Comparison of ENCODE assay signal across 9 mouse cellular contexts in the genomic region with DNA sequence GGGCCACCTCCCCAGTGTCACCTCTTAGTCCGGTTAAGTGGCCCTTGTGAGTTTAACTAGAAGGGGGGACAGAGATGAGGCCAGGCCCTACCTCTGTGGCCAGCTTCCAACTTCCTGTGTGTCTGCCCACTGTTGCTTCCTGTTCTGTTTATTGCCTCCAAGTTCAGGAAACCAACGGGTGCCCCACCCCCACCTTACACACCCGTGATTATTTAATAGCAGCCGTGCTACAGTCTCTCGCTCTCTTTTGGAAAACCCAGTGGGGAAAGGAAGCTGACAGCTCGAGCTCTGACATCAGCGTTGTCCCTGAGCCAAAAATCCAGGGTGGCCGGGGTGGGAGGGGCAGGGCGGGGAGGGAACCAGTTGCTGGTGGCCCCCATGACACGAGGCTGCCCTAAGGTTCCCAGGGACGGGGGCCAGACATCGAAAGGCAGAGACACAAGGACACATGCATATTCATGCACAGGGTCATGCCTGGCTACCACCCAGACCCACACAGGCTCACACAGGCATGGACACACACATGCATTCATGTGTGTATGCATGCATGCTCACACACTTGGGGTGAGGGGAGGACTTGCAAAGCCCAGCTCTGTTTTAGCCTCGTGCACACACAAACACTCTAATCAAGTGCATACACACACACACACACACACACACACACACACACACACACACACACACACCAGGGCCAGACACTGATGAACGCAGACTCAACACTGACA. TPM values are rescaled to one million over a fixed set of nuclear protein-coding genes. Genes with fewer than 3 reads are reported as not detected.
DNase-seq lines count a peak whose midpoint lies in the region; ATAC-seq lines count a peak whose summit lies in the region.
"Had no signal": no experiment of that assay in that cellular context is flagged by ENCODE, and none has a peak within 500 bp of the region (broad histone marks: within the 10 kb centered on the region; RNA-seq: fewer than 3 reads in every experiment).

No protein-coding gene starts in this region.

- peaks cover 44% of the 10 kb centered on the region for H3K4me1 ChIP-seq in kidney, embryonic 16.5 days (ENCODE audit: insufficient read depth, low read length)

- 0 out of 2 replicates have a peak overlapping the region, but pooled peaks have one; percentile 22 for H3K9ac ChIP-seq in kidney, embryonic 16.5 days (replicated peaks; ENCODE audit: low read length)

- no peak overlapping the region for H3K4me3 ChIP-seq in kidney, embryonic 16.5 days (ENCODE audit: low read length)

- H3K4me2 ChIP-seq in kidney, embryonic 16.5 days (replicated peaks; ENCODE audit: low read depth, low read length), result peak overlapping the region; percentile 26; the same call in 1 of the 2 replicates

- H3K9me3 ChIP-seq in kidney, embryonic 16.5 days (ENCODE audit: low read length), result no peaks in the 10 kb centered on the region

- H3K27me3 ChIP-seq in kidney, embryonic 16.5 days (ENCODE audit: insufficient read depth, low read length), result peaks cover 7% of the 10 kb centered on the region

- peak; percentile 65 for DNase-seq in adrenal gland, postnatal 10 days
- no peak for DNase-seq in adrenal gland, postnatal 4 days (ENCODE audit: low spot score in 2 of 2)
- peak; percentile 67 for DNase-seq in CD4-positive helper T cell, adult 2 months (ENCODE audit: low read depth, low spot score)
- peak; percentile 40 for DNase-seq in gastrocnemius, postnatal 25 days
- peak; percentile 57 for DNase-seq in lung, postnatal 25 days (ENCODE audit: low spot score)
- DNase-seq in c-Kit-positive CD71-positive TER-119-positive erythroid progenitor cells, embryonic 14.5 days (ENCODE audit: low spot score), result no peak
- DNase-seq in embryo, embryonic 9.5 days (ENCODE audit: extremely low spot score), result no peak

- H3K36me3 ChIP-seq in kidney, embryonic 16.5 days (ENCODE audit: insufficient read depth, low read length), result no peaks in the 10 kb centered on the region

- ATAC-seq in kidney, embryonic 16.5 days (ENCODE audit: low FRiP score, low TSS enrichment), result no peak

- 27% methylated on average over 14 of the region's 14 CpGs for WGBS in kidney, embryonic 16.5 days

- no peak overlapping the region for H3K27ac ChIP-seq in kidney, embryonic 16.5 days (ENCODE audit: low read length)

RNA-seq across cellular contexts. Expression of gene Lif, which starts 3.3 kb away (rescaled TPM):
- under 1 TPM; 0.30 to 0.69 TPM for total RNA-seq in adrenal gland, postnatal 10 days (2021)
- under 1 TPM; 0.76 to 0.99 TPM for total RNA-seq in adrenal gland, postnatal 4 days (2021)
- total RNA-seq in gastrocnemius, postnatal 25 days (2021), result under 1 TPM; 0.26 to 0.43 TPM
- polyA plus RNA-seq in kidney, embryonic 16.5 days (2015; fragmentation: Nextera tagmentation; extraction: Ambion mirVana), result 0.05 and 0.09 TPM in 2 replicates

RNA-seq across cellular contexts. Expression of gene Osm, which starts 24.4 kb away (rescaled TPM):
- total RNA-seq in adrenal gland, postnatal 10 days (2021), result under 1 TPM in 1 of 2 experiments, not detected in 1; 0.18 TPM
- under 1 TPM; 0.11 to 0.23 TPM for total RNA-seq in adrenal gland, postnatal 4 days (2021)
- not detected for total RNA-seq in gastrocnemius, postnatal 25 days (2021)
- polyA plus RNA-seq in kidney, embryonic 16.5 days (2015; fragmentation: Nextera tagmentation; extraction: Ambion mirVana), result not detected in 2 replicates
- polyA plus RNA-seq: C2C12 had no signal

RNA-seq across cellular contexts. Expression of gene Castor1, which starts 42.6 kb away (rescaled TPM):
- total RNA-seq in adrenal gland, postnatal 10 days (2021), result 1 to 10 TPM; 5.6 to 8.3 TPM
- 1 to 10 TPM; 6.3 to 6.6 TPM for total RNA-seq in adrenal gland, postnatal 4 days (2021)
- 1 to 10 TPM; 1.8 to 4.4 TPM for total RNA-seq in gastrocnemius, postnatal 25 days (2021)
- 6.8 and 7.6 TPM in 2 replicates for polyA plus RNA-seq in kidney, embryonic 16.5 days (2015; fragmentation: Nextera tagmentation; extraction: Ambion mirVana)

Comparison
In these comparisons a context has a peak if more than half of its experiments do, and no peak if none do; other contexts are left out.
1. DNase-seq: peak in adrenal gland, postnatal 10 days (single experiment), CD4-positive helper T cell, adult 2 months (single experiment), gastrocnemius, postnatal 25 days (single experiment) and lung, postnatal 25 days (single experiment); none in adrenal gland, postnatal 4 days (0 of 2), c-Kit-positive CD71-positive TER-119-positive erythroid progenitor cells, embryonic 14.5 days (single experiment) and embryo, embryonic 9.5 days (single experiment).